Mouse (Mus musculus): ENCODE data around the gene Ero1l.
A peak's percentile ranks its signal among the peaks of the same experiment; 100 is the strongest.

Gene Ero1l

GRCm38 (mm10) chr14:45305852-45306251, 12.7 kb downstream of the Ero1l start:
- no peak for DNase-seq (ENCODE audit: low read depth in 2 of 2, low spot score in 2 of 2)

DNA sequence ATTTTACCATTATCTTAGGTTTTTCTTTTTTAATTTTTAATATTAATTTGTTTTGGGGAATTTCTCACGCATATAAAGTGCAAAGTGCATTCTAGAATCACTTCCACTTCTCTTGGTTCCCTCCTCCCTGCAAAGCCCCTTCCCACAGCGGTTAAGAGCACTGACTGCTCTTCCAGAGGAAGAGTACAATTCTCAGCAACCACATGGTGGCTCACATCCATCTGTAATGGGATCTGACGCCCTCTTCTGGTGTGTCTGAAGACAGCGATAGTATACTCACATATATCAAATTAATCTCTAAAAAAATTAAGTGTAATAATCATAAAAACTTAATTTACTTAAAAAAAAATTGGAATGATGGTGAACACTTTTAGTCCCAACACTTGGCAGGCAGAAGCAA, 14.2 kb downstream of the Ero1l start:
- no peak for DNase-seq (ENCODE audit: low read depth in 2 of 2, low spot score in 2 of 2)

DNA sequence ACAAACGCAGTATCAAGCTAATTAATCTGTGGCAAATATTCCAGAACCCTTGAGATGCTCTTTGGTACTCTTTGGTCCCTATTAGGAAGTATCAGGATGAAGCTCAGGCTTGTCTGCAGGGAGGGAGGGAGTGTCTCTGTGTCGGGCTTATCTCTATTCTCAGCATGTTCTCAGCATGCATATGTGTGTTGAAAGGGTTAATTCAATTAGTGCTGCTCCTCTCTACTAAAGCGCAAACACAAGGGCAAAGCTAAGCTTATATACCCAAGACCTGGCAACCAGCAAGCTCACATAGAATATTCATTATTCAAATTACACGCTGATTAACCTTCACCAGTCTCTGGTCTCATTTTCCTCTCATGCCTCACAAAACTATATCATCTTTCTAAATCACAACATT, 14.6 kb downstream of the Ero1l start:
- DNase-seq (ENCODE audit: low read depth in 2 of 2, low spot score in 2 of 2), result no peak

DNA sequence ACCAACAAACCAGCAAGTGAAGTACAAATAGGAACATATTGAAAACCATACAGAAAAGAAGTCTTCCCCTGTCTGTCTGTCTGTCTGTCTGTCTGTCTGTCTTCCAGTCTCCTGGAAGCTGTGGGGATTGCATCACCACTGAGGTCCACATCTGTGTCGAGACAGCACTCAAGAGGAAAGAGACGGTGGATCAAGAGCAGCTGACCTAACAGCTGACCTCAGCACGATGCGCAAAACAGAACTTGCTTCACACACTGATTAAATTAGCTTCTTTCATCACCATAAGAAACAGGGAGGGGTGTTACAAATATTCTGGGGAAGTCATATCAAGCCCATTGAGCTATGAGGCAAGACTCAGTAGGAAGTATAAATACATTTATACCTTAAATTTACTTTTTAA, 27.0 kb downstream of the Ero1l start:
- no peak for DNase-seq (ENCODE audit: low read depth in 2 of 2, low spot score in 2 of 2)

DNA sequence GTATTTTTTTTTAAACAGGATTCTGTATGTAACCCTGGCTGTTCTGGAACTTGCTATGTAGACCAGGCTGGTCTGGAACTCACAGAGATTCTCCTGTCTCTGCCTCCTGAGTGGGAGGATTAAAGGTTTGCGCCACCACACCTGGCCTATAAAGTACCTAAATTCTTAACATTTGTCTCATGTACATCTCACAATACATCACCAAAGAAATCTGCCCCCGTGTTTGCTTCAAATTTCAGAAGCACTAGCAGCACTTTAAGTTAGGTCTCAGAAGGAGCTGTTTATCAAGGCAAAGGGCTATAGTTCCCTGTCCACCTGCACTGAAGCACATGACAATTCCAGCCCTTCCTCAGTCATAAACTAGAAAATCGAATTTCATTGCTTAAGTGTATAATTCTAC, 36.5 kb downstream of the Ero1l start:
- DNase-seq (ENCODE audit: low read depth in 2 of 2, low spot score in 2 of 2), result no peak

GRCm38 (mm10) chr14:45275816-45276215, 42.8 kb downstream of the Ero1l start:
- no peak for DNase-seq (ENCODE audit: low read depth in 2 of 2, low spot score in 2 of 2)

DNA sequence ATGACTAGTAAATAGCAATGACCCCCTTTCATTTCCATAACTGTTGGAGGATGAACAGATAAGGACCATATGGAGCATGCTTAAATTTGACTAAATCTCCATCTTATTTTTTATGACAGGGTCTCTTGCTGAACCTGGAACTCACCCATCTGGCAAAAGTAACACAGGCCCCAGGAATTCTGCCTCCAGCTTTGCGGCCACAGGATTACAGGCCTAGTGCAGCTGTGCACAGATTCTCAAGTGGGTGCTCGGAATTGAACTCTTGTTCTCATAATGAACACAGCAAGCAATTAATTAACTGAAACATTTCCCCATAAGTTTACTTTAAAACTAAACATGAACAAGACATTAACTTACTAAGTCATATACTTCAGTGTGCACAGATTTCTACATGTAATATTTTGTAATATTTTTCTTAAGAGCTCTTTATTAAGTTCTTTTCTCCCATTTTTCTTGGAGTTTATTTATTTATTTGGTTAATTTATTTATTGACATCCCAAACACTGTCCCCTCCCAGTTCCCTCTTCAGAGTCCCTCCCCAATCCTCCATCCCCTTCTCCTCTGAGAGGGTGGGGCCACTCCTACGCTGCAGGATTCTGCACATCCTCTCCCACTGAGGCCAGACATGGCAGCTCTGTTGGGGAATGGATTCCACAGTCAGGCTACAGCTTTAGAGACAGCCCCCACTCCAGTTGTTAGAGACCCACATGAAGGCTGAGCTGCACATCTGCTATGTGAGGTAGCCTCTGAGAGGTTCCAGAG, 54.6 kb downstream of the Ero1l start:
- no peak for DNase-seq (ENCODE audit: low read depth in 2 of 2, low spot score in 2 of 2)

DNA sequence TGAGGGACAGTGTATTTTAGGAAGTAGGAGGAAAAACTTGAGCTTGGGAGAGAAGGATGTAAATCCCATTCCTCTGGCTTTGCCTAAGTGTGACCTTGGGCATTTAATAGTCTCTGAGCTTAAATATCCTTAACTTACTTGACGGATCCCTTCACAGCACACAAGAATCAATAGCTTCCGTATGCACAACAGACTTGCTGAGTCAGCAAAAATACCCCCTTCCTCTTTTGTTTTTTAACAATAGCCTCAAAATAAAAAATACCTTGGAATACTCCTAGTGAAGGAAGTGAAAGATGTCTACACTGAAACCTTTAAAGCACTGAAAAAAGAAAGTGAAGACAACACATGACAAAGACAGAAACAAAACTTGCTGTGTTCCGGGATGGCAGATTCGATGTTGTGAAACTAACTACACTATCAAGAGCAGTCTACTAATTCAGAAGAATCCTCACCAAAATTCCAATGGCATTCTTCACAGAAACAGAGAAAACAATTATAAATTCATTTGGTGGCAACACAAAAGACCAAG, 67.0 kb downstream of the Ero1l start:
- no peak for DNase-seq (ENCODE audit: low read depth in 2 of 2, low spot score in 2 of 2)

- DNase-seq (ENCODE audit: low read depth in 2 of 2, low spot score in 2 of 2), result peak; percentile 8 to 16
Observed at GRCm38 (mm10) chr14:45241613-45242012, 77.0 kb downstream of the Ero1l start.

DNA sequence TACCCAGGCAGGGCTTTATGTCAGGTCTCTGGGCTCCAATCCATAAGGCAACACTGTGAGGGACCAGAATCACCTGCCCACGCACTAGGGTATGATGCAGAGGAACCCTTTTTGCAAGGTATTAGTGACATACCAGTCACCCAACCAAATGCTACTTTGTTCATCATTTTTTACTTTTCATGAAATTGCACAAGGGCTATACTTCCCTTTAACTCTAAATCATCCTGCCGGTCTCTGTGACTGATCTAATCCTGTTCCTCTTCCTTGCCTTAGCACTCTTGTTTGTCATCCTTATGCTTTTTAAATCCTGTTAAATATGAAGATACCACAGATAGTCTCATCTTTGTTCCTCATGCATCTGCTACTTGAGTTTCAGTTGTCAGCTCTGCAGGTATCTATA, 79.5 kb downstream of the Ero1l start:
- DNase-seq (ENCODE audit: low read depth in 2 of 2, low spot score in 2 of 2), result no peak
